Mouse (Mus musculus): ENCODE results near the gene Havcr2.

- TF ChIP-seq CTCF (IDR thresholded peaks at IDR 0.05; ENCODE audit: low read depth) (no peak), EP300 (optimal IDR thresholded peaks at IDR 0.05) (no peak)
Observed at GRCm38 (mm10) chr11:46404986-46405385, 49.7 kb upstream of the Havcr2 start.
